Comparison of ENCODE assay signal across 9 mouse cellular contexts in the genomic region with DNA sequence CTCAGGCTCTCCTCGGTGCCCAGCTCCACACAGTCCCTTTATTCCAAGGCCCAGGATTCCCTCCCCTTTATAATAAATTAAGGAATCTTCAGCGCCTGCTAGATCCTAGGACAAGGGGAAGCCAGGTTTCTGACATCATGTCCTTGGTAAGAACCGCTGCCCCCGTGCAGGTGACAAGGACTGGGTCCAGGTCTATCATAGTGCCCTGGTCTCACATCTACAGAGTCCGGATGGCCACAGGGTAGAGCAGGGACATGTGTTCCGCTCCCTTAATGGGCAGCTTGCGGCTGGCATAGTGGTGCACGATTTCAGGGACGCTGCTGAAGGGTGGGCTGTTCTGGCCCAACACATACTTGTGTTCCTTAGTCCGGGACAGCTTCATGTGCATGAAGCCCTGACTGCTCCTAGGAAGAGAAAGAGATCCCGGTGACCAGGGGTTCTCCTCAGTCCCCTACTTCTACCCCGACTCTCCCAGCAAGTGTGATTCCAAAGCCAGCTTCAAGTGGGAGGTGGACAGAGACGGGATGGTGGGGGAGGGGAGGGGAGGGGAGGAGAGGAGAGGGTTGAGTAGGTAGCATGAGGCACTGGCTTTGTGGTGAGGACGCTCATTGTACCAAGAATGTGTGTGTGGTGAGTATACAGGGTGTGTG. TPM values are rescaled to one million over a fixed set of nuclear protein-coding genes. Genes with fewer than 3 reads are reported as not detected.
A peak's percentile ranks its signal among the peaks of the same experiment; 100 is the strongest.
DNase-seq lines count a peak whose midpoint lies in the region; ATAC-seq lines count a peak whose summit lies in the region.
"Had no signal": no experiment of that assay in that cellular context is flagged by ENCODE, and none has a peak within 500 bp of the region (broad histone marks: within the 10 kb centered on the region; RNA-seq: fewer than 3 reads in every experiment).

No protein-coding gene starts in this region.

- H3K36me3 ChIP-seq in megakaryocyte, embryonic 14.5 days (replicated peaks; ENCODE audit: low read length), result peaks cover 4% of the 10 kb centered on the region
- peaks cover 16% of the 10 kb centered on the region for H3K36me3 ChIP-seq in embryonic facial prominence, embryonic 13.5 days
- no peaks in the 10 kb centered on the region for H3K36me3 ChIP-seq in intestine, embryonic 16.5 days (ENCODE audit: control insufficient read depth, insufficient read depth, low read length)
- H3K36me3 ChIP-seq in midbrain, embryonic 13.5 days, result peaks cover 13% of the 10 kb centered on the region

- no peaks in the 10 kb centered on the region for H3K9me3 ChIP-seq in megakaryocyte, embryonic 14.5 days
- H3K9me3 ChIP-seq in embryonic facial prominence, embryonic 13.5 days, result no peaks in the 10 kb centered on the region
- H3K9me3 ChIP-seq in intestine, embryonic 16.5 days (ENCODE audit: control insufficient read depth, low read length), result no peaks in the 10 kb centered on the region
- H3K9me3 ChIP-seq in midbrain, embryonic 13.5 days, result no peaks in the 10 kb centered on the region

- peak; percentile 42 for DNase-seq in adrenal gland, postnatal 14 days
- no peak for DNase-seq in adrenal gland, adult 18-20 months (ENCODE audit: low spot score in 2 of 2)
- DNase-seq in Muller cell, postnatal 12 days (ENCODE audit: inconsistent ontology term), result no peak

- H3K4me1 ChIP-seq in megakaryocyte, embryonic 14.5 days, result peaks cover 16% of the 10 kb centered on the region
- peaks cover 46% of the 10 kb centered on the region for H3K4me1 ChIP-seq in embryonic facial prominence, embryonic 13.5 days
- peaks cover 11% of the 10 kb centered on the region for H3K4me1 ChIP-seq in intestine, embryonic 16.5 days (ENCODE audit: control insufficient read depth, insufficient read depth, low read length)
- peaks cover 61% of the 10 kb centered on the region for H3K4me1 ChIP-seq in midbrain, embryonic 13.5 days (replicated peaks)

- H3K27ac ChIP-seq in embryonic facial prominence, embryonic 13.5 days, result peak overlapping the region; percentile 99
- peak overlapping the region; percentile 98 for H3K27ac ChIP-seq in intestine, embryonic 16.5 days (ENCODE audit: low read length)
- peak overlapping the region; percentile 98 for H3K27ac ChIP-seq in midbrain, embryonic 13.5 days

- H3K27me3 ChIP-seq in megakaryocyte, embryonic 14.5 days (replicated peaks), result peaks cover 55% of the 10 kb centered on the region
- H3K27me3 ChIP-seq in embryonic facial prominence, embryonic 13.5 days, result no peaks in the 10 kb centered on the region
- no peaks in the 10 kb centered on the region for H3K27me3 ChIP-seq in intestine, embryonic 16.5 days (replicated peaks; ENCODE audit: control insufficient read depth, insufficient read depth, low read length)
- no peaks in the 10 kb centered on the region for H3K27me3 ChIP-seq in midbrain, embryonic 13.5 days

- WGBS in embryonic facial prominence, embryonic 13.5 days, result 6% methylated on average over 14 of the region's 14 CpGs
- WGBS in intestine, embryonic 16.5 days, result 12% methylated on average over 14 of the region's 14 CpGs
- WGBS in midbrain, embryonic 13.5 days, result 7% methylated on average over 13 of the region's 14 CpGs

- peak overlapping the region; percentile 69 for H3K4me2 ChIP-seq in embryonic facial prominence, embryonic 13.5 days
- H3K4me2 ChIP-seq in intestine, embryonic 16.5 days (ENCODE audit: low read depth, low read length), result peak overlapping the region; percentile 83
- H3K4me2 ChIP-seq in midbrain, embryonic 13.5 days (replicated peaks), result peak overlapping the region; percentile 61

- H3K9ac ChIP-seq in embryonic facial prominence, embryonic 13.5 days, result peak overlapping the region; percentile 88
- peak overlapping the region; percentile 86 for H3K9ac ChIP-seq in intestine, embryonic 16.5 days (ENCODE audit: low read depth, low read length)
- H3K9ac ChIP-seq in midbrain, embryonic 13.5 days (replicated peaks), result peak overlapping the region; percentile 82

- no peak for ATAC-seq in megakaryocyte, adult 5-6 weeks (ENCODE audit: poor library complexity, severe bottlenecking)
- ATAC-seq in embryonic facial prominence, embryonic 13.5 days (ENCODE audit: insufficient number of reproducible peaks, insufficient read depth, low FRiP score, low TSS enrichment, low read depth), result peak; percentile 11
- ATAC-seq in intestine, embryonic 16.5 days, result peak; percentile 58
- ATAC-seq in midbrain, embryonic 13.5 days, result peak; percentile 64

- peak overlapping the region; percentile 94 for H3K4me3 ChIP-seq in megakaryocyte, embryonic 14.5 days (replicated peaks)
- peak overlapping the region; percentile 56 for H3K4me3 ChIP-seq in embryonic facial prominence, embryonic 13.5 days
- peak overlapping the region; percentile 70 for H3K4me3 ChIP-seq in intestine, embryonic 16.5 days (ENCODE audit: low read length)
- H3K4me3 ChIP-seq in midbrain, embryonic 13.5 days (replicated peaks), result peak overlapping the region; percentile 44

RNA-seq across cellular contexts. Expression of a gene that starts 19.7 kb away (rescaled TPM):
- 11.7 and 14.6 TPM in 2 replicates for total RNA-seq in adrenal gland, postnatal 14 days (2021)
- total RNA-seq in adrenal gland, adult 18-20 months (2021), result 10 to 100 TPM in 1 of 2 experiments, 1 to 10 TPM in 1; 6.4 to 10.4 TPM
- 16.9 and 40.0 TPM in 2 replicates for polyA plus RNA-seq in megakaryocyte, embryonic 14.5 days (2012; ENCODE audit: insufficient read depth, low replicate concordance)
- 0.31 and 2.1 TPM in 2 replicates for total RNA-seq in megakaryocyte, adult 5-6 weeks (2015)
- total RNA-seq in megakaryocyte, adult 5-6 weeks (2017), result 0.81 and 1.5 TPM in 2 replicates
- polyA plus RNA-seq in embryonic facial prominence, embryonic 13.5 days (2015; fragmentation: Nextera tagmentation; extraction: Ambion mirVana), result 4.3 and 6.6 TPM in 2 replicates
- 1.9 and 2.2 TPM in 2 replicates for polyA plus RNA-seq in intestine, embryonic 16.5 days (2015; fragmentation: Nextera tagmentation; extraction: Ambion mirVana)
- polyA plus RNA-seq in midbrain, embryonic 13.5 days (2015; fragmentation: Nextera tagmentation; extraction: Ambion mirVana), result 7.1 and 10.2 TPM in 2 replicates

RNA-seq across cellular contexts. Expression of a gene that starts 33.8 kb away (rescaled TPM):
- 0.08 TPM in 1 of 2 replicates, not detected in the other for total RNA-seq in adrenal gland, postnatal 14 days (2021)
- under 1 TPM in 1 of 2 experiments, not detected in 1; 0.07 TPM for total RNA-seq in adrenal gland, adult 18-20 months (2021)
- polyA plus RNA-seq in megakaryocyte, embryonic 14.5 days (2012; ENCODE audit: insufficient read depth, low replicate concordance), result not detected in 2 replicates
- total RNA-seq in megakaryocyte, adult 5-6 weeks (2015), result not detected in 2 replicates
- not detected in 2 replicates for total RNA-seq in megakaryocyte, adult 5-6 weeks (2017)
- 0.31 and 0.32 TPM in 2 replicates for polyA plus RNA-seq in embryonic facial prominence, embryonic 13.5 days (2015; fragmentation: Nextera tagmentation; extraction: Ambion mirVana)
- polyA plus RNA-seq in intestine, embryonic 16.5 days (2015; fragmentation: Nextera tagmentation; extraction: Ambion mirVana), result 0.06 TPM in 1 of 2 replicates, not detected in the other
- polyA plus RNA-seq in midbrain, embryonic 13.5 days (2015; fragmentation: Nextera tagmentation; extraction: Ambion mirVana), result 0.13 and 0.15 TPM in 2 replicates
- total RNA-seq: hematopoietic stem cell, adult 5-6 weeks had no signal

RNA-seq across cellular contexts. Expression of a gene that starts 35.7 kb away (rescaled TPM):
- 0.41 TPM in 1 of 2 replicates, not detected in the other for total RNA-seq in adrenal gland, postnatal 14 days (2021)
- total RNA-seq in adrenal gland, adult 18-20 months (2021), result not detected
- not detected in 2 replicates for polyA plus RNA-seq in megakaryocyte, embryonic 14.5 days (2012; ENCODE audit: insufficient read depth, low replicate concordance)
- total RNA-seq in megakaryocyte, adult 5-6 weeks (2015), result not detected in 2 replicates
- not detected in 2 replicates for total RNA-seq in megakaryocyte, adult 5-6 weeks (2017)
- 1.6 and 1.9 TPM in 2 replicates for polyA plus RNA-seq in embryonic facial prominence, embryonic 13.5 days (2015; fragmentation: Nextera tagmentation; extraction: Ambion mirVana)
- polyA plus RNA-seq in intestine, embryonic 16.5 days (2015; fragmentation: Nextera tagmentation; extraction: Ambion mirVana), result not detected in 2 replicates
- polyA plus RNA-seq in midbrain, embryonic 13.5 days (2015; fragmentation: Nextera tagmentation; extraction: Ambion mirVana), result 0.20 and 0.39 TPM in 2 replicates
- total RNA-seq: hematopoietic stem cell, adult 5-6 weeks had no signal

RNA-seq across cellular contexts. Expression of a gene that starts 50.6 kb away (rescaled TPM):
- not detected in 2 replicates for total RNA-seq in adrenal gland, postnatal 14 days (2021)
- total RNA-seq in adrenal gland, adult 18-20 months (2021), result not detected
- not detected in 2 replicates for polyA plus RNA-seq in megakaryocyte, embryonic 14.5 days (2012; ENCODE audit: insufficient read depth, low replicate concordance)
- not detected in 2 replicates for total RNA-seq in megakaryocyte, adult 5-6 weeks (2015)
- not detected in 2 replicates for total RNA-seq in megakaryocyte, adult 5-6 weeks (2017)
- polyA plus RNA-seq in embryonic facial prominence, embryonic 13.5 days (2015; fragmentation: Nextera tagmentation; extraction: Ambion mirVana), result not detected in 2 replicates
- 0.16 and 0.24 TPM in 2 replicates for polyA plus RNA-seq in intestine, embryonic 16.5 days (2015; fragmentation: Nextera tagmentation; extraction: Ambion mirVana)
- not detected in 2 replicates for polyA plus RNA-seq in midbrain, embryonic 13.5 days (2015; fragmentation: Nextera tagmentation; extraction: Ambion mirVana)
- total RNA-seq: hematopoietic stem cell, adult 5-6 weeks had no signal

RNA-seq across cellular contexts. Expression of a gene that starts 51.0 kb away (rescaled TPM):
- total RNA-seq in adrenal gland, postnatal 14 days (2021), result 0.07 and 0.11 TPM in 2 replicates
- under 1 TPM in 1 of 2 experiments, not detected in 1; 0.13 TPM for total RNA-seq in adrenal gland, adult 18-20 months (2021)
- polyA plus RNA-seq in megakaryocyte, embryonic 14.5 days (2012; ENCODE audit: insufficient read depth, low replicate concordance), result not detected in 2 replicates
- total RNA-seq in megakaryocyte, adult 5-6 weeks (2015), result not detected in 2 replicates
- total RNA-seq in megakaryocyte, adult 5-6 weeks (2017), result not detected in 2 replicates
- polyA plus RNA-seq in embryonic facial prominence, embryonic 13.5 days (2015; fragmentation: Nextera tagmentation; extraction: Ambion mirVana), result 0.14 TPM in 1 of 2 replicates, not detected in the other
- 0.06 and 0.07 TPM in 2 replicates for polyA plus RNA-seq in intestine, embryonic 16.5 days (2015; fragmentation: Nextera tagmentation; extraction: Ambion mirVana)
- polyA plus RNA-seq in midbrain, embryonic 13.5 days (2015; fragmentation: Nextera tagmentation; extraction: Ambion mirVana), result 0.04 TPM in 1 of 2 replicates, not detected in the other
- total RNA-seq: hematopoietic stem cell, adult 5-6 weeks had no signal

Comparison
In these comparisons a context has a peak if more than half of its experiments do, and no peak if none do; other contexts are left out.
1. H3K4me3 ChIP-seq: peak in every context shown above with its lines; median percentile 94 in megakaryocyte, embryonic 14.5 days; 70 in intestine, embryonic 16.5 days; 56 in embryonic facial prominence, embryonic 13.5 days; 44 in midbrain, embryonic 13.5 days.